8 mouse cellular contexts compared by ENCODE assay signal in the genomic region with DNA sequence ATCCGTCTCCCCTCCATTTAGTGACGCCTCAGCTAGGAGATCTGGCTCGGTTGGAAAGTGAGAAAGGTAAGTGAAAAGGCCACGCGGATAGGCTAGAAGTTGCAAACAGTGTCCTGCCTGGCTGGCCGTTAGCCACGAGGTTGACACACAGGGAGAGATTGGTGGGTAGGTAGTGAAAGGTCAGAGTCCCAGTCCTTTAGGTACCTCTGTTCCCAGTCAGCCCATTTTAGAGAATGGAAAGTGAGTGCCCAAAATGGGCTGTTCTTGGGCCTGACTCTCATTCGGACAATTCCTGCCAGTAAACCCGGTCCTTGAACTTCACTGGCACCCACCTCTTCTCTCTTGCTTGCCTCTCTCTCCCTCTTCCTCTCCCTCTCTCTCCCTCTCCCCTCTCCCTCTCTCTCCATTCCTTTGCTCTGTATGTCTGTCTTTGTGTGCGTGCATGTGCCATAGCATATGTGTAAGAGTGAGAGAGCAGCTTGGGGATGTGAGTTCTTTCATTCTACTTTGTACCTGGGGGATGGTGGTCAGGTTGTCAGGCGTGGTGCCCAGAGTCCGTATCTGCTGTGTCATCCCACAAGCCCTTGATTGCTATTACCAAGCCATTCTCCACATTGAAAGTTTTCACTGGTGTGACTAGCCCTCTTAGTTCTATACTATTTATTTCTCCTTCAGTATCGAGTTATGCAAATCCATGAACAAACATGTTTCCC. TPM values are rescaled to one million over a fixed set of nuclear protein-coding genes. Genes with fewer than 3 reads are reported as not detected.
DNase-seq lines count a peak whose midpoint lies in the region; ATAC-seq and TF ChIP-seq lines count a peak whose summit lies in the region.

Gene Dpf2 (minus strand): TSS at position 4 of the 713 bp plus-strand sequence.

- H3K9ac ChIP-seq in kidney, embryonic 14.5 days (ENCODE audit: low read depth, low read length), result peak within 1 kb of the TSS; percentile 95
- peak within 1 kb of the TSS; percentile 97 for H3K9ac ChIP-seq in forebrain, embryonic 11.5 days (ENCODE audit: low read length)

- H3K4me3 ChIP-seq in kidney, embryonic 14.5 days (ENCODE audit: low read length), result peak within 1 kb of the TSS; percentile 80
- peak within 1 kb of the TSS; percentile 98 for H3K4me3 ChIP-seq in forebrain, embryonic 11.5 days (ENCODE audit: low read depth, low read length)
- H3K4me3 ChIP-seq in small intestine, adult 2 months (ENCODE audit: low read depth, low read length), result peak within 1 kb of the TSS; percentile 91

- TF ChIP-seq POLR2A in small intestine, adult 2 months (IDR thresholded peaks at IDR 0.05; ENCODE audit: low read depth, low read length), result no peak

- 21% methylated on average over 13 of the region's 13 CpGs for WGBS in kidney, embryonic 14.5 days
- WGBS in forebrain, embryonic 11.5 days, result 23% methylated on average over 13 of the region's 13 CpGs
- 7% methylated on average over 13 of the region's 13 CpGs for WGBS in small intestine, adult 2 months

- H3K27me3 ChIP-seq in kidney, embryonic 14.5 days (ENCODE audit: control insufficient read depth, insufficient read depth, low read length), result no peaks in the 10 kb centered on the region
- H3K27me3 ChIP-seq in forebrain, embryonic 11.5 days (ENCODE audit: control insufficient read depth, insufficient read depth, low read length), result no peaks in the 10 kb centered on the region
- no peaks in the 10 kb centered on the region for H3K27me3 ChIP-seq in small intestine, adult 2 months (ENCODE audit: control insufficient read depth, insufficient read depth, low read length)

- H3K4me2 ChIP-seq in kidney, embryonic 14.5 days (replicated peaks; ENCODE audit: low read depth, low read length), result peak within 1 kb of the TSS; percentile 63
- peak within 1 kb of the TSS; percentile 57 for H3K4me2 ChIP-seq in forebrain, embryonic 11.5 days (ENCODE audit: low read depth, low read length, severe bottlenecking)

- peak; percentile 73 for ATAC-seq in kidney, embryonic 14.5 days (ENCODE audit: low FRiP score, low TSS enrichment)
- ATAC-seq in forebrain, embryonic 11.5 days (replicated peaks; ENCODE audit: low FRiP score), result no peak; the same call in 1 of the 2 replicates
- no peak for ATAC-seq in hematopoietic stem cell, adult 5-6 weeks (replicated peaks in 1 of 2; ENCODE audit: insufficient read depth in 1 of 2, low FRiP score in 2 of 2, low TSS enrichment in 1 of 2, low read depth in 1 of 2, poor library complexity in 2 of 2, severe bottlenecking in 2 of 2)

- peak within 1 kb of the TSS; percentile 84 for H3K27ac ChIP-seq in kidney, embryonic 14.5 days (ENCODE audit: low read depth, low read length)
- peak within 1 kb of the TSS; percentile 75; the same call in 1 of the 2 replicates for H3K27ac ChIP-seq in forebrain, embryonic 11.5 days (ENCODE audit: low read depth, low read length)
- peak within 1 kb of the TSS; percentile 71 for H3K27ac ChIP-seq in small intestine, adult 2 months (ENCODE audit: insufficient read depth, low read depth, low read length)

- no peaks in the 10 kb centered on the region for H3K9me3 ChIP-seq in kidney, embryonic 14.5 days (ENCODE audit: control insufficient read depth, low read length)
- H3K9me3 ChIP-seq in forebrain, embryonic 11.5 days (ENCODE audit: control insufficient read depth, low read length), result no peaks in the 10 kb centered on the region

- peaks cover 15% of the 10 kb centered on the region; the same call in 1 of the 2 replicates for H3K36me3 ChIP-seq in kidney, embryonic 14.5 days (ENCODE audit: control insufficient read depth, insufficient read depth, low read length)
- no peaks in the 10 kb centered on the region; the same call in 1 of the 2 replicates for H3K36me3 ChIP-seq in forebrain, embryonic 11.5 days (ENCODE audit: control insufficient read depth, insufficient read depth, low read length)
- peaks cover 14% of the 10 kb centered on the region for H3K36me3 ChIP-seq in small intestine, adult 2 months (ENCODE audit: control insufficient read depth, insufficient read depth, low read length)

- no peak for DNase-seq in kidney, adult 8-10 months
- DNase-seq in MN1 (ENCODE audit: low spot score), result peak; percentile 31
- DNase-seq in forebrain, embryonic 11.5 days (ENCODE audit: low spot score), result no peak
- peak; percentile 62 for DNase-seq in liver
- no peak for DNase-seq in frontal cortex, postnatal 10 days (ENCODE audit: low spot score in 2 of 2)

- TF ChIP-seq CTCF in small intestine, adult 2 months (IDR thresholded peaks at IDR 0.05; ENCODE audit: extremely low read depth, insufficient read length, insufficient replicate concordance, low read depth, low read length), result no peak

- H3K4me1 ChIP-seq in kidney, embryonic 14.5 days (ENCODE audit: control insufficient read depth, insufficient read depth, low read length), result peaks cover 14% of the 10 kb centered on the region
- peaks cover 20% of the 10 kb centered on the region for H3K4me1 ChIP-seq in forebrain, embryonic 11.5 days (replicated peaks; ENCODE audit: control insufficient read depth, insufficient read depth, low read length)
- H3K4me1 ChIP-seq in small intestine, adult 2 months (ENCODE audit: control insufficient read depth, insufficient read depth, insufficient read length, low read length), result peaks cover 12% of the 10 kb centered on the region; the same call in 1 of the 2 replicates

RNA-seq across cellular contexts. Expression of gene Dpf2, which starts in this region (rescaled TPM):
- polyA plus RNA-seq in kidney, embryonic 14.5 days (2014; fragmentation: Nextera tagmentation; extraction: Ambion mirVana), result 132 and 167 TPM in 2 replicates
- polyA plus RNA-seq in forebrain, embryonic 11.5 days (2014; fragmentation: Nextera tagmentation; extraction: Ambion mirVana), result 232 and 246 TPM in 2 replicates
- 121 and 154 TPM in 2 replicates for total RNA-seq in hematopoietic stem cell, adult 5-6 weeks (2017)
- polyA plus RNA-seq in small intestine, adult 2 months (2012; rRNA removed), result 34.1 and 64.3 TPM in 2 replicates

Comparison
In these comparisons a context has a peak if more than half of its experiments do, and no peak if none do; other contexts are left out.
1. DNase-seq: peak in MN1 (single experiment) and liver (single experiment); none in kidney, adult 8-10 months (0 of 2), forebrain, embryonic 11.5 days (single experiment) and frontal cortex, postnatal 10 days (0 of 2).
2. Peak in every context shown above with its lines, with median percentiles within 50 percentile points of each other: H3K27ac ChIP-seq and H3K4me3 ChIP-seq.